Mouse (Mus musculus) cerebellum, adult 11 months (tissue): ENCODE measurements around the gene Ptov1.

Source experiments
- DNase-seq: peaks from one replicate; pipeline ENCODE4 v3.0.0; 2022

The Ptov1 gene

GRCm38 (mm10) chr7:44839491-44840191 lies 29.9 kb downstream of the Ptov1 start:
- no peak for DNase-seq

GRCm38 (mm10) chr7:44839171-44839490 lies 30.5 kb downstream of the Ptov1 start:
- DNase-seq = no peak

GRCm38 (mm10) chr7:44838073-44838472 lies 31.5 kb downstream of the Ptov1 start:
- DNase-seq = no peak

- no peak for DNase-seq
These were observed 33.0 kb downstream of the Ptov1 start for GRCm38 (mm10) chr7:44836423-44837053.

- DNase-seq = no peak
These were observed 33.6 kb downstream of the Ptov1 start for GRCm38 (mm10) chr7:44836016-44836404.

GRCm38 (mm10) chr7:44835373-44836015 lies 34.1 kb downstream of the Ptov1 start:
- DNase-seq = no peak

- DNase-seq = no peak
These were observed 36.8 kb downstream of the Ptov1 start for GRCm38 (mm10) chr7:44832763-44833162.

- no peak for DNase-seq
These were observed 40.9 kb downstream of the Ptov1 start for GRCm38 (mm10) chr7:44828706-44829105.

- DNase-seq = no peak
These were observed 42.8 kb downstream of the Ptov1 start for GRCm38 (mm10) chr7:44826771-44827170.

- peak; percentile 76 for DNase-seq
These were observed 44.7 kb downstream of the Ptov1 start for GRCm38 (mm10) chr7:44824872-44825271.

- DNase-seq = no peak
These were observed 46.2 kb downstream of the Ptov1 start for GRCm38 (mm10) chr7:44823409-44823808.

- no peak for DNase-seq
These were observed 47.7 kb downstream of the Ptov1 start for GRCm38 (mm10) chr7:44821666-44822448.

GRCm38 (mm10) chr7:44820525-44820924 lies 49.1 kb downstream of the Ptov1 start:
- no peak for DNase-seq

GRCm38 (mm10) chr7:44819863-44820262 lies 49.7 kb downstream of the Ptov1 start:
- no peak for DNase-seq

GRCm38 (mm10) chr7:44819391-44819790 lies 50.2 kb downstream of the Ptov1 start:
- DNase-seq = no peak

GRCm38 (mm10) chr7:44818751-44819235 lies 50.8 kb downstream of the Ptov1 start:
- peak; percentile 25 for DNase-seq

- peak; percentile 9 for DNase-seq
These were observed 51.4 kb downstream of the Ptov1 start for GRCm38 (mm10) chr7:44818164-44818563.

GRCm38 (mm10) chr7:44817441-44817840 lies 52.1 kb downstream of the Ptov1 start:
- DNase-seq = no peak

GRCm38 (mm10) chr7:44816470-44817021 lies 53.0 kb downstream of the Ptov1 start, which contains the start of gene Atf5:
Gene Atf5, minus strand, starts transcription at chr7:44816658.
- no peak for DNase-seq

- peak; percentile 98 for DNase-seq
These were observed 53.7 kb downstream of the Ptov1 start, which contains the start of the genes Nup62 and Il4i1 for GRCm38 (mm10) chr7:44815721-44816469. Gene Nup62, plus strand, starts transcription at chr7:44816088. Gene Il4i1, plus strand, starts transcription at chr7:44816387.

GRCm38 (mm10) chr7:44814952-44815553 lies 54.5 kb downstream of the Ptov1 start:
- DNase-seq = peak; percentile 46

GRCm38 (mm10) chr7:44814423-44814822 lies 55.2 kb downstream of the Ptov1 start:
- DNase-seq = no peak
